Comparison of ENCODE assay signal across 9 mouse cellular contexts in the genomic region with DNA sequence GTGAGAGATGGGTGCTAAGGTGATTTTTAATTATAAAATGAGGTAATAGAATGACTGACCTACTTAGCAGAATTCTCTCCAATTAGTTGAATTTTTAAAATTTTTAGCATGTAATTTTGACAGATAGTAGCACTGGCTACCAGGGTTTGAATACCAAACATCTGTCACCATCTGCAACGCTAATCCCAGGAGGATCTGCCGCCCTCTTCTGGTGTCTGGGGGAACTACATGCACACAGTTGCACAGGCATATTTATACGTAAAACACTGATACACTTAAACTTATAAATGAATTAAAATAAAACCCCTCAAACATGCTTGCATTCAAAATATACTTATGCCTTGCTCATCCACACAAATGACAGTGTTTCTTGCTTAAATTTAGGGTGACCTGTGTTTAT.
A peak's percentile ranks its signal among the peaks of the same experiment; 100 is the strongest.
DNase-seq lines count a peak whose midpoint lies in the region; ATAC-seq and TF ChIP-seq lines count a peak whose summit lies in the region.
"Had no signal": no experiment of that assay in that cellular context is flagged by ENCODE, and none has a peak within 500 bp of the region (broad histone marks: within the 10 kb centered on the region; RNA-seq: fewer than 3 reads in every experiment).

No protein-coding gene starts in this region.

- peak; percentile 21 for DNase-seq in cerebellum, adult 11 months
- peak; percentile 37 for DNase-seq in layer of hippocampus, adult 11-12 months (ENCODE audit: low spot score)
- no peak for DNase-seq in layer of hippocampus, adult 9-11 months
- peak; percentile 4 to 7 for DNase-seq in adrenal gland, postnatal 4 days (ENCODE audit: low spot score in 2 of 2)
- DNase-seq in forelimb bud, embryonic 11.5 days (ENCODE audit: low read depth, low spot score): peak; percentile 31
- DNase-seq in lung, postnatal 0 days (ENCODE audit: low spot score): no peak
- peak; percentile 20 for DNase-seq in urinary bladder, postnatal 25 days (ENCODE audit: low spot score)

- no peak for ATAC-seq in cerebellum, adult (ENCODE audit: insufficient number of reproducible peaks, low FRiP score, low TSS enrichment)
- ATAC-seq in lung, postnatal 0 days: no peak

- no peaks in the 10 kb centered on the region for H3K36me3 ChIP-seq in lung, postnatal 0 days (ENCODE audit: insufficient read depth, low read length)
- H3K36me3 ChIP-seq: heart, embryonic 13.5 days had no signal

- H3K9me3 ChIP-seq in lung, postnatal 0 days (ENCODE audit: low read length): no peaks in the 10 kb centered on the region
- H3K9me3 ChIP-seq: heart, embryonic 13.5 days had no signal

- TF ChIP-seq CTCF in lung, postnatal 0 days (IDR thresholded peaks at IDR 0.05): peak; percentile 72

- WGBS in lung, postnatal 0 days: 26% methylated on average over 3 of the region's 3 CpGs

- TF ChIP-seq EP300 in lung, postnatal 0 days (IDR thresholded peaks at IDR 0.05): no peak

- no peak overlapping the region for H3K4me3 ChIP-seq in lung, postnatal 0 days (ENCODE audit: low read depth, low read length)
- H3K4me3 ChIP-seq: heart, embryonic 13.5 days had no signal

- H3K4me1 ChIP-seq in lung, postnatal 0 days (ENCODE audit: insufficient read depth, low read depth, low read length): no peaks in the 10 kb centered on the region
- H3K4me1 ChIP-seq: heart, embryonic 13.5 days had no signal

- no peak overlapping the region for H3K27ac ChIP-seq in lung, postnatal 0 days (ENCODE audit: low read length)
- H3K27ac ChIP-seq: heart, embryonic 13.5 days had no signal

- H3K9ac ChIP-seq in lung, postnatal 0 days (replicated peaks; ENCODE audit: low read depth): no peak overlapping the region
- H3K9ac ChIP-seq: heart, embryonic 13.5 days had no signal

- no peaks in the 10 kb centered on the region for H3K27me3 ChIP-seq in lung, postnatal 0 days (replicated peaks; ENCODE audit: insufficient read depth, low read length)
- H3K27me3 ChIP-seq: heart, embryonic 13.5 days had no signal

- no peak overlapping the region for H3K4me2 ChIP-seq in lung, postnatal 0 days (replicated peaks; ENCODE audit: low read depth, low read length)
- H3K4me2 ChIP-seq: heart, embryonic 13.5 days had no signal

Comparison
In these comparisons a context has a peak if more than half of its experiments do, and no peak if none do; other contexts are left out.
1. DNase-seq: peak in cerebellum, adult 11 months (single experiment), layer of hippocampus, adult 11-12 months (single experiment), adrenal gland, postnatal 4 days (2 of 2), forelimb bud, embryonic 11.5 days (single experiment) and urinary bladder, postnatal 25 days (single experiment); none in layer of hippocampus, adult 9-11 months (single experiment) and lung, postnatal 0 days (single experiment).